Mouse (Mus musculus) liver, postnatal 0 days (tissue): ENCODE data around the gene Tle6.

Experiments used
- CTCF ChIP-seq: sonication (generic); IDR thresholded peaks from 2 replicates; pipeline ENCODE4 v1.5.1; 2016; ENCODE audit warnings: antibody characterized with exemption, low read depth
- EP300 ChIP-seq: IDR thresholded peaks from 2 replicates; pipeline ENCODE4 v1.6.1; 2016; ENCODE audit warnings: antibody characterized with exemption, low read depth, mild to moderate bottlenecking

DNA sequence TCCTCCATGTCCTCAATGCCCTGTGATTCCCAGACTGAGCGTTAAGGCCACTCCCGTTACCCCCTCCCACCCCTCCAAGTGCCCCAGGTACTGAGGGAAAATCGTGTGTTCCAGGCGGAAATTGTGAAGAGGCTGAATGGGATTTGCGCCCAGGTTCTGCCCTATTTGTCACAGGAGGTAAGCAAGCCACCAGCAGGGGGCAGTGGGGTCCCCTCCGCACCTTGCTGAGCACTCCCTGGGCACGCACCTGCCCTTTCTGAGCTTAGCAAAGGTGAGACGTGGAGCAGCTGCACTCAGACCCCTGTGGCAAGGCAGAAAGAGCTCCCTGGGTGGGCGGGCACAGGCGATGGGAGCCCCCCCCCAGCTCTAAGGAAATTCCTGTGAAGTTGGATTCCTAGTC, 36.1 kb downstream of the Tle6 start:
- TF ChIP-seq CTCF (peak; percentile 84), EP300 (no peak)
